Mouse (Mus musculus): ENCODE data around the gene Syde2. TPM values are rescaled to one million over a fixed set of nuclear protein-coding genes. Genes with fewer than 3 reads are reported as not detected.

The Syde2 gene
- polyA plus RNA-seq, 1 experiment from 2014 or later = 0.50 TPM

DNA sequence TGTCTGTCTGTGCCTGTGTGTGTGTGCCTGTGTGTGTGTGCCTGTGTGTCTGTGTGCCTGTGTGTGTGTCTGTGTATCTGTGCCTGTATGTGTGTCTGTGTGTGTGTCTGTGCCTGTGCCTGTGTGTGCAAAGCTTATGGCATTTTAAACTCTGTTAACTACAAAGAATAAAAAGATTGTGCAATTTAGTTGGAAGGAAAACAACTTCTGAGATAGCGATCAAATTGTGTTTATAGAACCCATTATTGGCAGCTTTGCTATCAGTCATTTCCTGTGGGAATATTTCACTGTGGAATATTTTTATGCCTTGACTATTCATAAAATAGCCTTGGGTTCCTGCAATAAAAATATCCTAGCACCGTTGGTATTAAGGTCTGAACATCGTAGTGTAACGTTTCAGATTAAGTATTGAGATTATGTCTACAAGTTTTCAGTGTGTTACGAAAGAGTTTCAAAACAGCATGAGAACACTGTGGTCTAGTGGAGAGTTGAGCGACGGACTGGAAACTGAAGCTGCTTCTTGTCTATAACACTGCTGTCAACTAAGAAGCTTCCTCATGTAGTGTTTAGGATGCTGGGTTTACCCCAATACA is 2.2 kb upstream of the Syde2 start:
- H3K4me3 ChIP-seq (replicated peaks; ENCODE audit: low read depth, low read length) = no peak overlapping the region
- peaks cover 17% of the 10 kb centered on the region for H3K27me3 ChIP-seq (ENCODE audit: control insufficient read depth, insufficient read depth, low read length)
- WGBS = 94% methylated on average over 7 of the region's 7 CpGs
- no peaks in the 10 kb centered on the region for H3K36me3 ChIP-seq (ENCODE audit: control insufficient read depth, insufficient read depth, low read length)
- no peak for ATAC-seq (ENCODE audit: low FRiP score, low TSS enrichment)
- H3K4me1 ChIP-seq (ENCODE audit: control insufficient read depth, insufficient read depth, low read length) = peaks cover 4% of the 10 kb centered on the region; the same call in 1 of the 2 replicates
- no peak for DNase-seq
- H3K9me3 ChIP-seq (ENCODE audit: control insufficient read depth, low read length) = no peaks in the 10 kb centered on the region
- H3K9ac ChIP-seq (replicated peaks; ENCODE audit: low read length) = no peak overlapping the region
- no peak overlapping the region for H3K4me2 ChIP-seq (ENCODE audit: low read length)
- H3K27ac ChIP-seq (replicated peaks; ENCODE audit: low read depth, low read length) = no peak overlapping the region

DNA sequence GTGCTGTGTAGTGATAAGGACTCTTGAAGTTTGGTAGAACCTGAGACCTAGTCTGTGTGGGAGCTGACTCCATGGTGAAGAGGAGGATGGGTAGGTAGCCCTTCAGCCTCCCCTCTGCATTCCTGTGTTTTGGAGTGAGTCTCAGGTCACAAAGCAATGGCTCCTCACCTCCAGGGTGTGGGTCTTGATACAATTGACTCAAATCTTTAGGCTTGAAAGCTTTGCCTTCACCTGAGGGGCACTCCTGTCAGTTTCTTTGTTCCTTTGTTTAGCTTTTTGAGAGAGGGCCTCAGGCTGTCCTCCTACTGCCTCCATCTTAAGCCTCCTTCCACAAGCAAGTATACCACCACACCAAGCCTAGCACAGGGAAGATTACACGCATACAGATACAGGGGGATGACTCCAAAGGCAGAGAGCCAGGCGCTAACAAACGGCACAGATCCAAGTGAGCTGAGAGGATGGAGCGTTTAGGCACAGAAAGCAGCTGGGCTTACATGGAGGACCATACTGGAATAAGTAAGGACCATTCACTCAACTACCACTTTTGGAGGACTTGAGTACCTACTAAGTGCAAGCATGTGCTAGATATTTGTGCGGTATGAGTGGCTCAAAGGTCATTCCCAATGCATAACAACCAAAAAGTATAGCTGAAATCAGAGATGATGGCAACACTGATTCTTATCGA is 1.2 kb upstream of the Syde2 start:
- H3K27me3 ChIP-seq (ENCODE audit: control insufficient read depth, insufficient read depth, low read length) = peaks cover 17% of the 10 kb centered on the region
- no peak overlapping the region for H3K9ac ChIP-seq (replicated peaks; ENCODE audit: low read length)
- no peak overlapping the region for H3K27ac ChIP-seq (replicated peaks; ENCODE audit: low read depth, low read length)
- no peak for DNase-seq
- H3K4me1 ChIP-seq (ENCODE audit: control insufficient read depth, insufficient read depth, low read length) = peaks cover 4% of the 10 kb centered on the region; the same call in 1 of the 2 replicates
- WGBS = 58% methylated on average over 6 of the region's 6 CpGs
- no peaks in the 10 kb centered on the region for H3K9me3 ChIP-seq (ENCODE audit: control insufficient read depth, low read length)
- no peak for ATAC-seq (ENCODE audit: low FRiP score, low TSS enrichment)
- no peaks in the 10 kb centered on the region for H3K36me3 ChIP-seq (ENCODE audit: control insufficient read depth, insufficient read depth, low read length)
- H3K4me3 ChIP-seq (replicated peaks; ENCODE audit: low read depth, low read length) = no peak overlapping the region
- H3K4me2 ChIP-seq (ENCODE audit: low read length) = peak overlapping the region; percentile 82; the same call in 1 of the 2 replicates

DNA sequence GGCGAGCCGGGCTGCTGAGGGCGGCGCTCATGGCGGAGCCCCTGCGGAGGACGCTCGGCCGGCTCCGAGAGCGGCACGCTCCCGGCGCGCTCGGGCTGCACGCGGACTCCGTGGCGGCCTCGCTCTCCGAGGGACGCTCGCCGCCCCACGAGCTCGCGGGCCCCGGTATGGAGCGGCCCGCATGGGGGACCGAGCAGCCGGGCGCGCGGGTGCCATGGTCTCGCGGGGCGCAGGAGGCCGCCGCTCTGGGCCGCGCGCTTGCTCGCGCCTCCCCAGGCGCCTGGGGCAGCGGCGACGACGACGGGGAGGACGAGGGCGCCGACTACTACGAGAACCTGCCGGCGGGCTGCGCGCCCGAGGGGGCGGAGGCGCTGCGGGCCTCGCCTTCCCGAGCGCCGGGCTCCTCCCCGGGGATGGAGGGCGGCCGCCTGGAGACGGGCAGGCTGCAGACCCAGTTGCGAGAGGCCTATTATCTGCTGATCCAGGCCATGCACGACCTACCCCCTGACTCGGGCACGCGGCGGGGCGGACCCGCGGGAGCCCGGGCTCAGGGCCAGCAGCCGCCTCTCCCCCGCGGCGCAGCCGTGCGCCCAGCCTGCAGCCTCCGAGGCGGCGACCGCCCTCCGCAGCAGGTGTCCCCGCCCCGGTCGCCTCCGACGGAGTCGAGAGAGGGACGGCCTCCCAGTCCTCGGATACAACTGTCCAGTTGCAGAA is 457 bp downstream of the Syde2 start:
- H3K9me3 ChIP-seq (ENCODE audit: control insufficient read depth, low read length) = no peaks in the 10 kb centered on the region
- under 1% methylated on average over 100 of the region's 101 CpGs for WGBS
- H3K36me3 ChIP-seq (ENCODE audit: control insufficient read depth, insufficient read depth, low read length) = no peaks in the 10 kb centered on the region
- peak overlapping the region; percentile 82 for H3K4me2 ChIP-seq (ENCODE audit: low read length)
- H3K27me3 ChIP-seq (ENCODE audit: control insufficient read depth, insufficient read depth, low read length) = peaks cover 17% of the 10 kb centered on the region
- peak overlapping the region; percentile 32; the same call in 1 of the 2 replicates for H3K27ac ChIP-seq (replicated peaks; ENCODE audit: low read depth, low read length)
- DNase-seq (peak; percentile 72), ATAC-seq (ENCODE audit: low FRiP score, low TSS enrichment) (peak; percentile 79)
- peaks cover 4% of the 10 kb centered on the region; the same call in 1 of the 2 replicates for H3K4me1 ChIP-seq (ENCODE audit: control insufficient read depth, insufficient read depth, low read length)
- peak overlapping the region; percentile 64 for H3K9ac ChIP-seq (replicated peaks; ENCODE audit: low read length)
- peak overlapping the region; percentile 66 for H3K4me3 ChIP-seq (replicated peaks; ENCODE audit: low read depth, low read length)

DNA sequence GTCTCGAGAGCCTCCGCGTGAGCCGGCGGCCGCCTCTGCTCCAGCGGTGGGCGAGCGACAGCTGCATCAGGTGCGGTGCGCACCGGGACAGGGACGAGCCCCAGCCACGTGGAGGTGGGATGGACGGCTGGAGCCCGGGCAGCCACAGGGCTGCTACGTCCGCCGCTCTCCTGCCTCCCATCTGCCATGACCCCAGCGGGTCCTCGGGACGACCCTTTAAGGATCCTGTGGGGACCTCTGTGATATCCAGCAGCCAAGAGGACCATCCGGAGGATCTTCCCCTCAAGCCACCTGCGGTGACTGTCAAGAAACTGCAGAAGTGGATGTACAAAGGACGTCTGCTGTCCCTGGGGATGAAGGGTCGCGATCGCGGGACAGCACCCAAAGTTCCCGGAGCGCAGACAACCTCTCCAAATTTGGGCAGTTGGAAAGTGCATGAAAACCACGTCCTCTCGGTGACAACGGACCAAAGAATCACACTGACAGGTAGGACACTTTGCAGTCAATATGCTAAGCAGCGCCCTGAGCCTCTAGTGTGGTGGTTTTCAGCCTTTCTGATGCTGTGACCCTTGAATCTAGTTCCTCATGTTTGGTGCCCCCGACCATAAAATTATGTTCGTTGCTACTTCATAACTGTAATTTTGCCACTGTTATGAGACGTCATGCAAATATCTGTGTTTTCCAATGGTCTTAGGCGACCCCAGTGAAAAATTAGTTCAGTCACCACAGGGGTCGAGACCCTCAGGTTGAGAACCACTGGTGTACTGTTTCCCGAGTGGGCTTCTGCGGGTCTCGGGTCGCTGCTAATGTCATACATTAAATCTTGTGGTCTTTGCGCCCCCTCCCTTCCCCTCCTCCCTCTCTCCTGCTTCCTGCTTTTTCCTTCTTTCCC is 1.3 kb downstream of the Syde2 start:
- H3K27me3 ChIP-seq (ENCODE audit: control insufficient read depth, insufficient read depth, low read length) = peaks cover 17% of the 10 kb centered on the region
- H3K36me3 ChIP-seq (ENCODE audit: control insufficient read depth, insufficient read depth, low read length) = no peaks in the 10 kb centered on the region
- DNase-seq = peak; percentile 32
- H3K9me3 ChIP-seq (ENCODE audit: control insufficient read depth, low read length) = no peaks in the 10 kb centered on the region
- WGBS = under 1% methylated on average over 45 of the region's 45 CpGs
- H3K4me1 ChIP-seq (ENCODE audit: control insufficient read depth, insufficient read depth, low read length) = peaks cover 4% of the 10 kb centered on the region; the same call in 1 of the 2 replicates
- peak overlapping the region; percentile 64 for H3K9ac ChIP-seq (replicated peaks; ENCODE audit: low read length)
- peak; percentile 28 for ATAC-seq (ENCODE audit: low FRiP score, low TSS enrichment)
- H3K27ac ChIP-seq (replicated peaks; ENCODE audit: low read depth, low read length) = no peak overlapping the region
- peak overlapping the region; percentile 66 for H3K4me3 ChIP-seq (replicated peaks; ENCODE audit: low read depth, low read length)
- peak overlapping the region; percentile 82 for H3K4me2 ChIP-seq (ENCODE audit: low read length)

DNA sequence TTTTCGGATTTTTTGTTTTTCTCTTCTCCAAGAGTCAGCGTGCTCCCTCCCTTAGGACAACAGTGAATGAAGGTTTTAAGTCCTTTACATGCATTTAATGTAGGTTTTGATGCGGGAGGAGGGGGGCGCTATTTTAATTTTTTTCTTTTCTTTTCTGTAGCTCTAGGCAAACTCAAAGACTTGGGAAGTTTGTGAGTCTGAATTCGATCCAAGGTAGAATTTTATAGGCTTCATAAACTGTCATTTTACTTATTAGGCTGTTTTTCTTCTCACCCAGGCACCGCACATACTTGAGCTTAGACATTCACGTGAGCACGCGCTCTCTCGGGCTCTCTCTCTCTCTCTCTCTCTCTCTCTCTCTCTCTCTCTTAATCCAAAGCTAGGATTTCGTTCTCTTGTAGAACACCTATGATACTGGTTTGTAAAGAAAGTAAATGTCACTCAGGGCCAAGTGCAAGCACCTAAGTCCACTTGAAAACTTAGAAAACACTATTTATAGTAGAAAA is 2.0 kb downstream of the Syde2 start:
- peaks cover 17% of the 10 kb centered on the region for H3K27me3 ChIP-seq (ENCODE audit: control insufficient read depth, insufficient read depth, low read length)
- no peaks in the 10 kb centered on the region for H3K36me3 ChIP-seq (ENCODE audit: control insufficient read depth, insufficient read depth, low read length)
- H3K9me3 ChIP-seq (ENCODE audit: control insufficient read depth, low read length) = no peaks in the 10 kb centered on the region
- H3K4me2 ChIP-seq (ENCODE audit: low read length) = peak overlapping the region; percentile 82
- no peak overlapping the region for H3K27ac ChIP-seq (replicated peaks; ENCODE audit: low read depth, low read length)
- no peak for ATAC-seq (ENCODE audit: low FRiP score, low TSS enrichment)
- WGBS = 2% methylated on average over 11 of the region's 11 CpGs
- peak; percentile 19 for DNase-seq
- H3K4me1 ChIP-seq (ENCODE audit: control insufficient read depth, insufficient read depth, low read length) = peaks cover 4% of the 10 kb centered on the region; the same call in 1 of the 2 replicates
- H3K9ac ChIP-seq (replicated peaks; ENCODE audit: low read length) = no peak overlapping the region
- H3K4me3 ChIP-seq (replicated peaks; ENCODE audit: low read depth, low read length) = peak overlapping the region; percentile 66

DNA sequence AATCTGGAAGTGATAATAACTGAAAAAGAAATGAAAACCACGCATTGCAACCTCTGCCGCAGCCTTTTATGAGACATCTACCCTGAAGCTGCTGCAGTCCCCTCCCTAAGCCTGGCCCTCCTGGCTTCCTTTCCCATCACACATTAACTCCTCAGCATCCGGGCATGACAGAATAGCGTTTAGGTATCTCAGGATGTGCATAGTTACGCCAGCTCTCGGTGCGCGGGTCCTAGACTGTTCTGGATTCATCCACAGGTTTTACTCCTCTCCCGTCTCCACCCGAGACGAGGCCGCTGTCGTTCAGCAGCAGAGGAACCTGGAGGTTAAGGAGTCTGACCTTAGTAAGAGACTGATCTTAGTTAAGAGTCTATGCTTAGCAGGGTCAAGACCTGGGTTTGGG is 3.5 kb downstream of the Syde2 start:
- 93% methylated on average over 13 of the region's 13 CpGs for WGBS
- no peak overlapping the region for H3K4me2 ChIP-seq (ENCODE audit: low read length)
- no peaks in the 10 kb centered on the region for H3K9me3 ChIP-seq (ENCODE audit: control insufficient read depth, low read length)
- DNase-seq (no peak), ATAC-seq (ENCODE audit: low FRiP score, low TSS enrichment) (no peak)
- H3K36me3 ChIP-seq (ENCODE audit: control insufficient read depth, insufficient read depth, low read length) = no peaks in the 10 kb centered on the region
- no peak overlapping the region for H3K27ac ChIP-seq (replicated peaks; ENCODE audit: low read depth, low read length)
- H3K9ac ChIP-seq (replicated peaks; ENCODE audit: low read length) = no peak overlapping the region
- peaks cover 4% of the 10 kb centered on the region; the same call in 1 of the 2 replicates for H3K4me1 ChIP-seq (ENCODE audit: control insufficient read depth, insufficient read depth, low read length)
- H3K27me3 ChIP-seq (ENCODE audit: control insufficient read depth, insufficient read depth, low read length) = peaks cover 14% of the 10 kb centered on the region
- H3K4me3 ChIP-seq (replicated peaks; ENCODE audit: low read depth, low read length) = no peak overlapping the region

DNA sequence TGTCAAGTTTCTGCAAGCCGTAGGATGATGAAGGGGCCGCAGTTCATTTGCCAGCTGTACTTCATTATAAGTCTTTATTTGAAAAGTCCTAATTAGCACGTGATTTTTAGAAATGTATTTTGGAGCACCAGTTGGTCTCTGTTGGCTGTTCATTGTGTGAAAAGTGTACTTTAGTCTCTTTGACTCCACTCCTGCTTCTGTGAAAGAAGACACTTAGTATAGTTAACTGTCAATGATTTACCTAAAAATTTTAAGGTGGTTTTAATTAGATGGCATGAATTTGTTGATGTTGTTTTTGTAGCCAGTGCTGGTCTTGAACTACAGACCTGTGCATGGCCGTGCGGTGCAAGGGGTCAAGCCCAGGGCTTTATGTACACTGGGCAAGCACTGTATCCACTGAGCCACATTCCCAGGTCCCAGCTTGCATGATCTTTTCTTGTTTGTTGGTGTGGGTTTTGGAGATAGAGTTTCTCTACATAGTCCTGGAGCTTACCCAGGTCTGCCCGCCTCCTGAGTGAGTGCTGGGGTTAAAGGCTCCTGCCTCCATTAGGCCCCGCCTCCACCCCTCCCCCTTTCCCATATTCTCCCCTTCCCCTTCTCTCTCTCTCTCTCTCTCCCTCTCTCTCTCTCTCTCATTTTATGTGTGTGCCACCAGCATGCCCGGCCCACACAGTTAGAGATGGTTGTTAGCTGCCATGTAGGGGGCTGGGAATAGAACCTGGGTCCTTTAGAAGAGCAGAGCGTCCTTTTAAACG is 4.5 kb downstream of the Syde2 start:
- ATAC-seq (ENCODE audit: low FRiP score, low TSS enrichment) (no peak), DNase-seq (no peak)
- Histone ChIP-seq H3K36me3 (ENCODE audit: control insufficient read depth, insufficient read depth, low read length) (no peaks in the 10 kb centered on the region), H3K9ac (replicated peaks; ENCODE audit: low read length) (no peak overlapping the region), H3K9me3 (ENCODE audit: control insufficient read depth, low read length) (no peaks in the 10 kb centered on the region), H3K4me2 (ENCODE audit: low read length) (no peak overlapping the region), H3K4me3 (replicated peaks; ENCODE audit: low read depth, low read length) (no peak overlapping the region), H3K27ac (replicated peaks; ENCODE audit: low read depth, low read length) (no peak overlapping the region), H3K4me1 (ENCODE audit: control insufficient read depth, insufficient read depth, low read length) (peaks cover 4% of the 10 kb centered on the region; the same call in 1 of the 2 replicates), H3K27me3 (ENCODE audit: control insufficient read depth, insufficient read depth, low read length) (peaks cover 6% of the 10 kb centered on the region; the same call in 1 of the 2 replicates)
- WGBS = 90% methylated on average over 10 of the region's 10 CpGs

All from midbrain, embryonic 14.5 days (tissue).